26 mouse cellular contexts compared by ENCODE assay signal in the genomic region with DNA sequence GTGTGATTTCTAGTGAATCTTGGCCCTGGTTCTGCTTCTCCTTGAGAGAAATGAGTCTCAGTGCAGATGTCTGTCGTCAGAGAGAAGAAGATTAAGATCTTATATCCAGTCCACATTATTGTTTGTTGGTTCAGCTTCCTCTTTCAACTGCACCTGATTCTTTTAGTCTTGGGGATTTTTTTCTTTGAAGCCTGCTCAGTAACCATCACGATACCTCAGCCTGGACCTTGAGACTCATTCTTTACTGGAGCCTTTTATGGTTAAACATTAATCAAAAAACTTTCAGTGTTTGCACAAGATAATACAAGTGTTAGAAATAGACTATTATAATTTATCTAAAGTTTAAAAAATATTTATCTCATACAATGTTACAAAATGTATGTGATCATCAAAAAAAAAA. TPM values are rescaled to one million over a fixed set of nuclear protein-coding genes. Genes with fewer than 3 reads are reported as not detected.
A peak's percentile ranks its signal among the peaks of the same experiment; 100 is the strongest.
DNase-seq lines count a peak whose midpoint lies in the region; ATAC-seq and TF ChIP-seq lines count a peak whose summit lies in the region.
"Had no signal": no experiment of that assay in that cellular context is flagged by ENCODE, and none has a peak within 500 bp of the region (broad histone marks: within the 10 kb centered on the region; RNA-seq: fewer than 3 reads in every experiment).

A gene (minus strand): TSS at position 210 of the 400 bp plus-strand sequence.

- H3K9ac ChIP-seq in intestine, embryonic 16.5 days (ENCODE audit: low read depth, low read length), result peak within 1 kb of the TSS; percentile 53; the same call in 1 of the 2 replicates
- H3K9ac ChIP-seq in forebrain, postnatal 0 days, result no peak within 1 kb of the TSS
- H3K9ac ChIP-seq in forebrain, embryonic 11.5 days (ENCODE audit: low read length), result no peak within 1 kb of the TSS
- H3K9ac ChIP-seq: forebrain, embryonic 13.5 days; heart, embryonic 13.5 days; hindbrain, embryonic 14.5 days; limb, embryonic 13.5 days; liver, embryonic 15.5 days; midbrain, embryonic 15.5 days had no signal

- H3K4me3 ChIP-seq in intestine, embryonic 16.5 days (ENCODE audit: low read length), result peak within 1 kb of the TSS; percentile 40
- H3K4me3 ChIP-seq in forebrain, postnatal 0 days (ENCODE audit: low read depth, low read length), result no peak within 1 kb of the TSS
- no peak within 1 kb of the TSS for H3K4me3 ChIP-seq in forebrain, embryonic 11.5 days (ENCODE audit: low read depth, low read length)
- H3K4me3 ChIP-seq: forebrain, embryonic 13.5 days; heart, embryonic 13.5 days; limb, embryonic 13.5 days; liver, embryonic 15.5 days; megakaryocyte, embryonic 14.5 days; midbrain, embryonic 15.5 days; myocyte had no signal

- H3K4me1 ChIP-seq in intestine, embryonic 16.5 days (ENCODE audit: control insufficient read depth, insufficient read depth, low read length), result no peaks in the 10 kb centered on the region
- H3K4me1 ChIP-seq in forebrain, postnatal 0 days (ENCODE audit: insufficient read depth), result no peaks in the 10 kb centered on the region
- H3K4me1 ChIP-seq in forebrain, embryonic 11.5 days (replicated peaks; ENCODE audit: control insufficient read depth, insufficient read depth, low read length), result no peaks in the 10 kb centered on the region
- H3K4me1 ChIP-seq: forebrain, embryonic 13.5 days; heart, embryonic 13.5 days; limb, embryonic 13.5 days; liver, embryonic 15.5 days; megakaryocyte, embryonic 14.5 days; midbrain, embryonic 15.5 days had no signal

- H3K27me3 ChIP-seq in intestine, embryonic 16.5 days (replicated peaks; ENCODE audit: control insufficient read depth, insufficient read depth, low read length), result no peaks in the 10 kb centered on the region
- no peaks in the 10 kb centered on the region for H3K27me3 ChIP-seq in forebrain, postnatal 0 days (ENCODE audit: insufficient read depth, low read length)
- H3K27me3 ChIP-seq in forebrain, embryonic 11.5 days (ENCODE audit: control insufficient read depth, insufficient read depth, low read length), result no peaks in the 10 kb centered on the region
- H3K27me3 ChIP-seq: forebrain, embryonic 13.5 days; heart, embryonic 13.5 days; limb, embryonic 13.5 days; liver, embryonic 15.5 days; megakaryocyte, embryonic 14.5 days; midbrain, embryonic 15.5 days had no signal

- no peak for TF ChIP-seq CTCF in forebrain, postnatal 0 days (IDR thresholded peaks at IDR 0.05; ENCODE audit: low read depth)

- H3K36me3 ChIP-seq in intestine, embryonic 16.5 days (ENCODE audit: control insufficient read depth, insufficient read depth, low read length), result no peaks in the 10 kb centered on the region
- H3K36me3 ChIP-seq in forebrain, postnatal 0 days (ENCODE audit: insufficient read depth), result no peaks in the 10 kb centered on the region
- no peaks in the 10 kb centered on the region for H3K36me3 ChIP-seq in forebrain, embryonic 11.5 days (ENCODE audit: control insufficient read depth, insufficient read depth, low read length)
- H3K36me3 ChIP-seq: heart, embryonic 13.5 days; limb, embryonic 13.5 days; liver, embryonic 15.5 days; midbrain, embryonic 15.5 days had no signal

- peak within 1 kb of the TSS; percentile 89 for H3K27ac ChIP-seq in intestine, embryonic 16.5 days (ENCODE audit: low read length)
- H3K27ac ChIP-seq in forebrain, postnatal 0 days (ENCODE audit: low read depth, low read length), result no peak within 1 kb of the TSS
- H3K27ac ChIP-seq in forebrain, embryonic 11.5 days (ENCODE audit: low read depth, low read length), result no peak within 1 kb of the TSS
- H3K27ac ChIP-seq: forebrain, embryonic 13.5 days; heart, embryonic 13.5 days; hindbrain, embryonic 14.5 days; limb, embryonic 13.5 days; liver, embryonic 15.5 days; midbrain, embryonic 15.5 days had no signal

- peak; percentile 85 for ATAC-seq in intestine, embryonic 16.5 days
- no peak for ATAC-seq in forebrain, postnatal 0 days
- no peak for ATAC-seq in forebrain, embryonic 11.5 days (replicated peaks; ENCODE audit: low FRiP score)
- ATAC-seq: forebrain, embryonic 13.5 days; midbrain, embryonic 15.5 days had no signal

- H3K4me2 ChIP-seq in intestine, embryonic 16.5 days (ENCODE audit: low read depth, low read length), result peak within 1 kb of the TSS; percentile 48
- H3K4me2 ChIP-seq in forebrain, postnatal 0 days (ENCODE audit: low read depth), result no peak within 1 kb of the TSS
- H3K4me2 ChIP-seq in forebrain, embryonic 11.5 days (ENCODE audit: low read depth, low read length, severe bottlenecking), result no peak within 1 kb of the TSS
- H3K4me2 ChIP-seq: forebrain, embryonic 13.5 days; heart, embryonic 13.5 days; hindbrain, embryonic 14.5 days; limb, embryonic 13.5 days; liver, embryonic 15.5 days; midbrain, embryonic 15.5 days had no signal

- WGBS in intestine, embryonic 16.5 days, result 36% methylated on average over 2 of the region's 2 CpGs
- WGBS in large intestine, adult 2 months, result 17% methylated on average over 2 of the region's 2 CpGs
- WGBS in forebrain, postnatal 0 days, result 79% methylated on average over 2 of the region's 2 CpGs
- 66% methylated on average over 2 of the region's 2 CpGs for WGBS in forebrain, embryonic 11.5 days

- H3K9me3 ChIP-seq in intestine, embryonic 16.5 days (ENCODE audit: control insufficient read depth, low read length), result no peaks in the 10 kb centered on the region
- no peaks in the 10 kb centered on the region for H3K9me3 ChIP-seq in forebrain, postnatal 0 days (ENCODE audit: low read length)
- H3K9me3 ChIP-seq in forebrain, embryonic 11.5 days (ENCODE audit: control insufficient read depth, low read length), result no peaks in the 10 kb centered on the region
- H3K9me3 ChIP-seq: forebrain, embryonic 13.5 days; heart, embryonic 13.5 days; limb, embryonic 13.5 days; liver, embryonic 15.5 days; megakaryocyte, embryonic 14.5 days; midbrain, embryonic 15.5 days had no signal

- DNase-seq in kidney, adult 9 months, result peak; percentile 75
- DNase-seq in kidney, postnatal 10 days, result no peak
- DNase-seq in A20 (ENCODE audit: low read depth, low spot score), result peak; percentile 62
- peak; percentile 48 for DNase-seq in large intestine, adult 2 months (ENCODE audit: low read depth, low spot score)
- DNase-seq in forebrain, postnatal 0 days, result no peak
- DNase-seq in cerebellum, postnatal 14 days, result no peak
- no peak for DNase-seq in forebrain, embryonic 11.5 days (ENCODE audit: low spot score)
- DNase-seq: adrenal gland, adult 2 months; B cell, adult 2 months; cerebellum, adult 8-10 months; gastrocnemius, postnatal 14 days; heart, adult 18-20 months; spleen, adult 18-20 months had no signal

RNA-seq across cellular contexts. Expression of the gene that starts here (rescaled TPM):
- 14.1 and 14.6 TPM in 2 replicates for polyA plus RNA-seq in intestine, embryonic 16.5 days (2015; fragmentation: Nextera tagmentation; extraction: Ambion mirVana)
- 6.6 and 8.6 TPM in 2 replicates for polyA plus RNA-seq in large intestine, adult 2 months (2012; rRNA removed)
- not detected in 2 replicates for total RNA-seq in forebrain, postnatal 0 days (2014; rRNA removed)
- not detected in 2 replicates for polyA plus RNA-seq in forebrain, postnatal 0 days (2015; fragmentation: Nextera tagmentation; extraction: Ambion mirVana)
- polyA plus RNA-seq in forebrain, embryonic 11.5 days (2014; fragmentation: Nextera tagmentation; extraction: Ambion mirVana), result 0.32 TPM in 1 of 2 replicates, not detected in the other
- total RNA-seq: common myeloid progenitor, adult 5-6 weeks; gastrocnemius, postnatal 14 days; heart, adult 18-20 months; heart, postnatal 25 days; layer of hippocampus, postnatal 10 days had no signal
- polyA plus RNA-seq: adrenal gland, adult 2 months; forebrain, embryonic 13.5 days; hindbrain, embryonic 14.5 days; midbrain, embryonic 15.5 days; myocyte; neural tube, embryonic 14.5 days had no signal

Comparison
In these comparisons a context has a peak if more than half of its experiments do, and no peak if none do; other contexts are left out.
1. DNase-seq: peak in kidney, adult 9 months (single experiment), A20 (single experiment) and large intestine, adult 2 months (single experiment); none in kidney, postnatal 10 days (single experiment), forebrain, postnatal 0 days (single experiment), cerebellum, postnatal 14 days (0 of 2) and forebrain, embryonic 11.5 days (single experiment).